Mouse (Mus musculus) testis, adult 2 months (tissue): ENCODE data around the gene Acot11.

Experiments
- CTCF ChIP-seq: fragments of 200-500 bp; IDR thresholded peaks from 2 replicates; pipeline ENCODE4 v1.5.1; 2012; ENCODE audit warnings: low read depth, mild to moderate bottlenecking, inconsistent platforms, low read length, moderate library complexity; ENCODE audit not compliant: control insufficient read depth, insufficient read depth, insufficient replicate concordance
- POLR2A ChIP-seq: fragments of 200-500 bp; IDR thresholded peaks from 2 replicates; pipeline ENCODE4 v1.6.1; 2012; ENCODE audit warnings: low read depth, mild to moderate bottlenecking, inconsistent platforms, low read length, moderate library complexity; ENCODE audit not compliant: control insufficient read depth

- TF ChIP-seq CTCF: no peak
- no peak for TF ChIP-seq POLR2A
These were observed 17.0 kb downstream of the Acot11 start for GRCm38 (mm10) chr4:106787830-106788229.
